Mouse (Mus musculus): ENCODE measurements around the gene Srr.

Gene Srr

DNA sequence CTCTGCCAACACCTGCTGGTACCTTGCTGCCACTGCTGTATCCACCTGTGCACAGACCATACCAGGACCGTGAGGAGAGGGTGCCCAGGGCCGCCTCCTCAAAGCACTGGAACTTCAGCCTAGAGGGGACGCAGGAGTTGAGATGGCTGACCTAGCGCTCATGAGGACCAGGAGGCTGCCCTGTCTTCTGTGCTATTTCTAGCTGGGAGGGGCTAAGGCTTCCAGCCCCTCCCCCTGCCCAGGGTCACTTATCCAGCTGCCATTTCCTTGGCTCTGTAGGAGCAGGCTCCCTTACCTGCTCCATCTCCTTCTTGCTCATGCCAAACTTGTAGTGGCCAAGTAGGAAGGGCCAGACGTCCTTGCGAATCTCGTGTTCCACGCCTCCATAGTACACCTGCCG, 68.0 kb downstream of the Srr start:
- DNase-seq, result no peak
